Mouse (Mus musculus) gastrocnemius, adult 18-20 months (tissue): Measurements from ENCODE around the gene Il4i1. TPM values are rescaled to one million over a fixed set of nuclear protein-coding genes. Genes with fewer than 3 reads are reported as not detected.

Source experiments
- microRNA-seq: library from miRNA; unstranded; fragments of <30 nt; microRNA quantifications from one replicate; pipeline ENCODE4 v1.2.0, GENCODE M21; 2021
- total RNA-seq, 2 experiments: library from RNA; stranded (reverse); gene quantifications; 2 replicates each; pipeline ENCODE4 v1.2.3; 2021

Il4i1 gene
- total RNA-seq, 2 experiments from 2014 or later = 2.3 to 3.5 TPM

Small RNA genes lying within 50 kb of the gene (microRNA-seq; reads per million reads assigned to microRNA genes)
- not detected for gene Mir707

Other genes with a start within 250 kb of the Il4i1 start
- gene Napsa, start 244.0 kb upstream of the Il4i1 start, total RNA-seq = under 1 TPM; 0.47 to 0.91 TPM
- 1 to 10 TPM; 3.7 to 5.1 TPM for gene Kcnc3, start 225.7 kb upstream of the Il4i1 start, total RNA-seq
- 10 to 100 TPM; 43.2 to 45.2 TPM for gene Myh14, start 145.5 kb upstream of the Il4i1 start, total RNA-seq
- not detected for gene Izumo2, start 107.6 kb upstream of the Il4i1 start, total RNA-seq
- 10 to 100 TPM; 19.5 to 19.8 TPM for gene Vrk3, start 68.0 kb upstream of the Il4i1 start, total RNA-seq
- gene Zfp473, start 65.3 kb upstream of the Il4i1 start, total RNA-seq = not detected
- 10 to 100 TPM; 20.1 to 25.2 TPM for gene Nup62, start 299 bp upstream of the Il4i1 start, total RNA-seq
- gene Atf5, start 271 bp downstream of the Il4i1 start, total RNA-seq = 10 to 100 TPM; 62.4 to 99.0 TPM
- 100 to 1,000 TPM; 130 to 144 TPM for gene Akt1s1, start 32.6 kb downstream of the Il4i1 start, total RNA-seq
- gene Tbc1d17, start 32.7 kb downstream of the Il4i1 start, total RNA-seq = 10 to 100 TPM; 46.8 to 61.0 TPM
- gene Pnkp, start 40.8 kb downstream of the Il4i1 start, total RNA-seq = 10 to 100 TPM; 19.2 to 20.2 TPM
- 100 to 1,000 TPM; 143 to 148 TPM for gene Ptov1, start 53.4 kb downstream of the Il4i1 start, total RNA-seq
- gene Med25, start 76.3 kb downstream of the Il4i1 start, total RNA-seq = 10 to 100 TPM; 60.5 to 62.8 TPM
- gene Fuz, start 79.7 kb downstream of the Il4i1 start, total RNA-seq = 10 to 100 TPM; 16.6 to 17.6 TPM
- gene Ap2a1, start 113.1 kb downstream of the Il4i1 start, total RNA-seq = 10 to 100 TPM; 59.8 to 64.4 TPM
- gene Tsks, start 126.8 kb downstream of the Il4i1 start, total RNA-seq = not detected
- gene Cpt1c, start 158.5 kb downstream of the Il4i1 start, total RNA-seq = 1 to 10 TPM in 1 of 2 experiments, under 1 TPM in 1; 0.64 to 1.4 TPM
- gene Prmt1, start 170.2 kb downstream of the Il4i1 start, total RNA-seq = 100 to 1,000 TPM; 119 to 139 TPM
- gene Irf3, start 181.3 kb downstream of the Il4i1 start, total RNA-seq = 10 to 100 TPM; 15.0 to 19.1 TPM
- gene Bcl2l12, start 182.3 kb downstream of the Il4i1 start, total RNA-seq = 1 to 10 TPM; 8.4 to 8.5 TPM
- 10 to 100 TPM; 41.3 to 46.2 TPM for gene Scaf1, start 200.0 kb downstream of the Il4i1 start, total RNA-seq
- gene Rras, start 201.6 kb downstream of the Il4i1 start, total RNA-seq = 10 to 100 TPM; 20.8 to 26.8 TPM
- gene Prr12, start 236.5 kb downstream of the Il4i1 start, total RNA-seq = 10 to 100 TPM; 13.1 to 16.0 TPM
- 10 to 100 TPM; 27.9 to 28.3 TPM for gene Nosip, start 246.0 kb downstream of the Il4i1 start, total RNA-seq
- 10 to 100 TPM; 10.2 to 10.4 TPM for gene Prrg2, start 246.3 kb downstream of the Il4i1 start, total RNA-seq